Mouse (Mus musculus) hematopoietic stem cell, adult 5-6 weeks (primary cell): ENCODE measurements around the gene Maml1. TPM values are rescaled to one million over a fixed set of nuclear protein-coding genes. Genes with fewer than 3 reads are reported as not detected.

Experiments used
- ATAC-seq, 2 experiments: fragments of 125-278 bp in 1 of 2; replicated peaks in 1 of 2; 2 replicates each; pipeline ENCODE4 v1.8.0; 2016 to 2017; ENCODE audit warnings: inconsistent platforms in 2 of 2, mild to moderate bottlenecking in 2 of 2, moderate number of reproducible peaks in 2 of 2, low read depth in 1 of 2, moderate TSS enrichment in 1 of 2; ENCODE audit not compliant: low FRiP score in 2 of 2, poor library complexity in 2 of 2, severe bottlenecking in 2 of 2, insufficient read depth in 1 of 2, low TSS enrichment in 1 of 2
- total RNA-seq: library from RNA; stranded (forward); fragments of 172-1452, 232-1000 nt; gene quantifications from 2 replicates; pipeline ENCODE4 v1.2.3, GENCODE M21; 2017

Gene Maml1
- total RNA-seq, 1 experiment from 2014 or later: 4.5 TPM

DNA sequence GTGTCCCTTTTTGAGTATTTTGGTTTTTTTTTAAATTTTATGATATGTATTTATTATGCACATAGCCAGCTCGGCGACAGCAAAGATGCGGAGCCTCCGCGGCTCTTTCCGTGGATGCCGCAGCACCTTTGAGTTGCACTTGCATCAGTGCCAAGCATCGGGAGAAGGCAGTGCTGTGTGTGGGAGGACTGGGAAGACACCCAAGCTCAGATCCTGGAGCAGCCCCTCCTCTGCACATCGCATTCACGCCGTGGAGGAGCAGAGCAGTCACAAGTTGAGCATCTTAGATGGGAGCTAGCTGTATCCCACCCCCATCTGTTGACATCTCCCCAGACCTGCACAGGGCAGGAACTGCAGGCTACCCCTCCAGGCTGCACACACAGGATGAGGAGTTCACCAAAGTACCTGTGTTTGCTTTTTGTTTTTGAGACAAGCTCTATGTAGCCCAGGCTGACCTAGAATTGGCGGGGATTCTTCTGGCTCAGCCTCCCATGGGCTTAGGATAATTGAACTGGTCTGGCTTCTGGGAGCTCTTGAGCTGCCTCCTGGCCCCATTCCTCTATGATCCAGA lies 38.0 kb downstream of the Maml1 start:
- no peak for ATAC-seq

DNA sequence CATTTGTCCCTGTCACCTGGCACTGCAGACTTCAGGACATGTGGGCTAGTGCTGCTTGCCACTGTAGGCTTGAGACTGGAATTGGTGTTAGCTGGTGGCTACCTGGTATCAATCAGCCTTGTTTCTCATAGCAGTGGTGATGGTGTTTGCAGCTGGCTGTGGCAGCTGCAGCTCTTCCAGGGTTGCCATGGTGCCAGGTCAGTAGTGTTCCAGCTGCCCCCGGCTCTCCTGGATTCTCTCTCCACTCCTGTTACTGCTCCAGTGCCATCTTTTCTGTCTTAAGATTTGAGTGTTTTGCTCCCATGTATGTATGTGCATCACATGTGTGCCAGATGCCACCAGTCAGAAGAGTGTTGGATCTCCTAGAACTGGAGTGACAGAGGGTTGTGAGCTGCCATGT lies 38.7 kb downstream of the Maml1 start:
- ATAC-seq: no peak

DNA sequence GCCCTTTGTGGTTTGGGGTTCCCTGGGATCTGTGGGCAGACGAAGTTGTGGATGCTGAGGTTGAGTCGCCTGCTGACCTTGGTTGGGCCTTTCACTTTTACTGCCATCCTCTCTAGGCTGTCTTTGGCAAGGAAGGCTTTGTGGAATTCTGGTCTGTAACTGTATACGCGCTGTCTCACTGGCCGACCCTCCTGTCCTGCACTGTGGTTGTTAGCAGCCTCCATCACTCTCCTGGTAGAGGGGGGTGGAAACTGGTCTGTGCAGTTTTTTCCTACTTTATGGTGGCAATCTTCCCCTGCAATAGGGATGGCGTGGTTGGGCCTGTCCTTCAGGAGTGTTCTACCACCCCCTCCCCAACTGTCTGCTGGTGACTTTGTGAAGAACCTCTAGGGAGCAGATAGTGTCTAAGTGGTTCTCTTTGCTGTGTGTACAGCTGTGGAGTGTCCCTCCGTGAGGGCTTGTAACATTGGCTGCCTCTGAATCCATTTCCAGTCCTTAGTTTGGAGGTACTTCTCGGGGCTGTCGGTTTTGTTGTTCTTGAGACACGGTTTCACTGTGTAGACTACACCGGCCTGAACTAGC lies 39.3 kb downstream of the Maml1 start:
- ATAC-seq: no peak

GRCm38 (mm10) chr11:50252166-50252565 lies 39.9 kb downstream of the Maml1 start:
- no peak for ATAC-seq

DNA sequence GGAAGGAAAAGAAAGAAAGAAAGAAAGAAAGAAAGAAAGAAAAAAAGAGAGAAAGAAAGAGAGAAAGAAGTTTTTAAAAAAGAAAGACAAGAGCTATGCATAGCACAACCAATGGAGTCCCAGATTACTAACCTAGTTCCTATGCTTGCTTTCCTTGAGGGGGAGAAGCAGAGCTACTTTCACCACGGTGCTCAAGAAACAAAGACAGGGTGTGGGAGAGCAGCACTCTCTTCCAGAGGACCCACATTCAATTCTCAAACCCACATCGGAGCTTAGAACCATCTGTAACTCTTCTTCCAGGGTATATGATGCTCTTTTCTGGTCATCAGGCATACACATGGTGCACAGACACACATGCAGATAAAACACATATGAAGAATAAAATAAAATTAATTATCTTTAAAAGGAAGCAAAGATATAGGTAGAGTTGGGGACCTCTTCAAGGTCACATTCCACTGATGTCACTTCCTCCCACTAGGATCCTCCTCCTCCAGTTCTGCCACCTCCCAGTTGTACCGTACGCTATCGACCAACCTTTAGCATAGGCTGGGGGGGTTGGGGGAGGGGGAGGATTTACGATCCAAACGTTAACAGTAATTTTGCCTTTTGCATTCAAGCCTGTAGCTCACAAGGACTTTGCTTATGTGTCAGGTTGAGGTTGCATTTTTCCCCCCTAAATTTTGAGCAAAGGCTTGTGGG lies 43.5 kb downstream of the Maml1 start:
- ATAC-seq: no peak

- ATAC-seq: no peak
Observed at GRCm38 (mm10) chr11:50245269-50245668, 46.8 kb downstream of the Maml1 start.

DNA sequence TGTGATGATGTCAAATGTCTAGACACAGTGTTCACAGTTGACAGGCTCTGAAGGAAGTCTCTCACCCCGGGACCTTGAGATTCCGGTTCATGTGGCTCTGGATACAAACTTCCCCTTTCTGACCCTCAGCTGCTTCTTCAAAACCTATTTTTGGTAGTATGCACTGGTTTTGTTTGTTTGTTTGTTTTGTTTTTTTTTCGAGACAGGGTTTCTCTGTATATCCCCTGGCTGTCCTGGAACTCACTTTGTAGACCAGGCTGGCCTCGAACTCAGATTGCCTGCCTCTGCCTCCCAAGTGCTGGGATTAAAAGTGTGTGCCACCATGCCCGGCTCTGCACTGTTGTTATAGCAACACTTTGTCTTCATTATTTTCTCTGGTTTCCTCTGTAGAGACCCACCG lies 48.2 kb downstream of the Maml1 start:
- ATAC-seq: no peak

- peak; percentile 48 to 51 for ATAC-seq
Observed at GRCm38 (mm10) chr11:50240235-50240911, 51.7 kb downstream of the Maml1 start.

- ATAC-seq: no peak
Observed at GRCm38 (mm10) chr11:50238821-50239791, 53.0 kb downstream of the Maml1 start.

DNA sequence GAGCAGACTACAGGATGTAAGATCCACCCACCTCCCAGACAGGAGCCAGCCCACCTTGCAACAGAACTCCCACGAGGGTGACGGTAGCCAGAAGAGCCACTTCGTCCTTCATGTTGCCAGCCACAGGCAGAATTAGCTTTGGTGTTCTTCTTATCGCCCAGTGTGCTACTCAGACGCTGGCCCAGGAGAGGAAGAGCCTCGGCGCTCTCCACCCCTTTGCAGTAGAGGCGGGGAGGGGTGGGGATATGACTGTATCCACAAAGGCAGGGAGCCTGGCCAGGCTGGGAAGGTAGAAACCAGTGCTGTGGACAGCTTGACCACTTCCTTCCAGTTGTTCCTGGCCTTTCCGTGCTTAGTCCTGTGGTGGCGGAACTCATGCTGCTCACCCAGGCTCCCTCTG lies 53.8 kb downstream of the Maml1 start, which contains the start of gene Ltc4s:
TSS of gene Ltc4s (minus strand) at position 293 of the 400 bp plus-strand sequence.
- peak in 1 of 2 experiments; percentile 38; a peak in 1 of 4 replicates for ATAC-seq

GRCm38 (mm10) chr11:50236937-50237835 lies 54.9 kb downstream of the Maml1 start:
- ATAC-seq: no peak

GRCm38 (mm10) chr11:50236540-50236936 lies 55.6 kb downstream of the Maml1 start:
- peak; percentile 55 to 59 for ATAC-seq

DNA sequence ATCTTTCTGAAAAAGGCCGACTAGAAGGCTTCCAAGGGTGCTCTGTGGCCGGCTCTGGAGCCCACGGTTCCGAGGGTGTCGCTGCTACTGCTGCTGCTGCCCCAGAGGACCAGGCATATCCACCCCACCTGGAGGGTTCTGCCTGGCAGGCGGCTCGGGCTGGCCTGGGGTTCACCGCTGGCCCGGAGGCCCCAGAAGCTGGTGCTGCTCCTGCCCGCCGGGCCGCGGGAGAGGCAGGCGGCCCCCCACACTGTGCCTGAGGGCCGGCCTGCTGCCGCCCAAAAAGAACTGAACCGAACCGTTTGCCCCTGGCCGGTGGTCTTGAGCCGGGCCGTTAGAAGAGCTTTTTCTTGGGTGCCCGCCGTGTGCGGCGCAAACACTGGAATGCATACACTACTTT lies 57.5 kb downstream of the Maml1 start:
- no peak for ATAC-seq

DNA sequence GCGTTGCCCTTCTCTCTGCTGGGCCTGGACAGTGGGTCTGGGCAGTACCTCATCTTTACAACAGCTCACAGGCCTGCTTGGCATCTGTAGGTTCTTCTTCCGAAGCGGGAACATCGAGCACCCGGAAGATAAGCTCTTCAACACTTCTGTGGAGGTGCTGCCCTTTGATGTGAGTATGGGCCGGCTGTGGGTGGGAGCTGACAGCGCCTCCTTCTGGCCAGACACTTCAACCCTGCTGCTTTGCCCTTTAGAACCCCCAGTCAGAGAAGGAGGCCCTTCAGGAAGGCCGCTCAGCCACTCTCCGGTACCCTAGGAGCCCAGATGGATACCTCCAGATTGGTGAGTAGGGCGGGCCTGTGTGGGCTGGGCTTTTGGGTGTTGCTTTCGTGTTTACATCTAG lies 58.1 kb downstream of the Maml1 start:
- ATAC-seq: no peak

GRCm38 (mm10) chr11:50233022-50233421 lies 59.1 kb downstream of the Maml1 start:
- ATAC-seq: peak; percentile 71 to 86

DNA sequence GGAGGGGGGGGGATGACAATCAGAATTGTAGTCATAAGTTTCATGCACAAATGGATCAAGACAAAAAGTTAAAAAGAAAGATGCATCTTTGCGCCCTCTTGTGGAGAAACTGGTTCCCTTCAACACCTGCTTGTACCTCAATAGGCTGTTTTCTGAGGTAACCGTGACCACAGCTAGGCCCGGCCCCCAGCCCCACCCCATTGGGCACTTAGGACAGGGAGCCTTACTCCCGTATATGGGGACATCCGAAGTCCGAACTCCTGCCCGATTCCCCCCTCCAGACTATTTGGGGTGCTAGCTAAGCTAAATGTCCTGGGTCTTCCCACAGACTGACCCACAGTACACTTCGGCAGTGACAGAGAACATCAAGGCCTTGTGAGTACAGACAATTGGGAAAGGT lies 60.7 kb downstream of the Maml1 start:
- no peak for ATAC-seq
